Mouse (Mus musculus) gonadal fat pad, adult 2 months (tissue): ENCODE measurements around the gene Klk13. TPM values are rescaled to one million over a fixed set of nuclear protein-coding genes. Genes with fewer than 3 reads are reported as not detected.
"Not testable (repeated sequence)": the region's sequence is repeated elsewhere in the genome, so short reads cannot be mapped to it uniquely, and the experiment has no call there.

ENCODE experiments used
- DNase-seq: peaks from one replicate; pipeline ENCODE4 v3.0.0-alpha.2; 2012; ENCODE audit warnings: low read depth
- polyA plus RNA-seq: library from polyadenylated mRNA; depleted of rRNA; stranded (reverse); fragments of >200 nt; gene quantifications from 2 replicates; pipeline ENCODE4 v1.2.3, GENCODE M21; 2012; rRNA removed

Klk13 gene
- polyA plus RNA-seq: 0.22 and 0.38 TPM in 2 replicates

DNA sequence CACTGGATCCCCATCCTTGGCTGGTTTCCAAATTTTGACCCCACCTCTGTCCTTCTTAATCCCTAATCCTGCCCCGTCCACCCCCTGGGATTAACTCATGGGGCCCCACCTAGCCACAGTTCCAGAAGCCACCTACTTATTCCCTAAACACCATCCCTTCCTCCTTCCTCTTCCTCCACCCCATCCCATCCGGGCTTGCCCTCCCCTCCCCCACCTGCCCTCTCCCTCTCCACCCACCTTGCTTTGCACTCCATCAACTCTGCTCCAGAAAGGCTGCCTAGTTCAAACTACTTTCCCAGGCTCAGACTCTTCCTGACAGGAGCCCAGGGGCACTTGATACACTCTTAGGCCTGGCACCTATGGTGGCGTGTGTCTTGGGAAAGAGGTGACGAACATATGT is at the start of gene Klk13:
Klk13 (plus strand) TSS at position 301 of the 400 bp plus-strand sequence.
- no peak for DNase-seq

DNA sequence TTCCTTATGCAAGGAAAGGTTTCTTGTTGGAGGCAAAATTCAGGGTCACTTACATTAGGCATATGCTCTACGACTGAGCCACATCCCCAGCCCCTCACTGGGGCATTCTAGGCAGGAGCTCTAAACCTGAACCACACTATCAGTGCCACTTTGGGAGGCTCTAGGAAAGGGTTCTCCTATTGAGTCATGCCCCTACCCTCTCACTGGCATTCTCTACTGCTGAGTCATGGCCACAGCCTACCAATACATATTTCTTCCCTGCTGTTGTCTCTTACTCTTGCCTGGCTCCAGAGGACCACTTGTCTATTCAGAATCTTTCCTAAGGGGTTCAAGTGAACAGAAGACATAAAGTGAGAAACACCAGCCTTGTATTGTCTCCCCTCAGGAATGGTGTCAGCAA is 49.6 kb upstream of the Klk13 start:
- DNase-seq: no peak

DNA sequence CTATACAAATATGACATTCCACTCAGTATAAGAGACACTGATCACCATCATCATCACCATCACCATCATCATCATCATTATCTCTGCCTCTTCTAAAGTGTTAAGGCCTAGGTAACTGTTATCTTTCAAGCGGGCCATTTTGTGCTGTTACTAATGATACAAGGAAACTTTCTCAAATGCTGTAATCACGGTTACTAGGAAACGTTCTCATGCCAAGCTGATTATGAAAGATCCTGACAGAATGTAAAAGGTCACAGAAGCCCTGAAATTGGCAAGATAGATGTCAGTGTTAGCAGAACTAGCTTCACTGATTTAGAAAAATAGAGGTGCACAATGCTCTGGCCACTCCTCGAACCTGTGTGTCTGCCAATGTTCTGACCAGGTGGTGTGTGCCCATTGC is 45.1 kb upstream of the Klk13 start:
- DNase-seq: not testable (repeated sequence)

DNA sequence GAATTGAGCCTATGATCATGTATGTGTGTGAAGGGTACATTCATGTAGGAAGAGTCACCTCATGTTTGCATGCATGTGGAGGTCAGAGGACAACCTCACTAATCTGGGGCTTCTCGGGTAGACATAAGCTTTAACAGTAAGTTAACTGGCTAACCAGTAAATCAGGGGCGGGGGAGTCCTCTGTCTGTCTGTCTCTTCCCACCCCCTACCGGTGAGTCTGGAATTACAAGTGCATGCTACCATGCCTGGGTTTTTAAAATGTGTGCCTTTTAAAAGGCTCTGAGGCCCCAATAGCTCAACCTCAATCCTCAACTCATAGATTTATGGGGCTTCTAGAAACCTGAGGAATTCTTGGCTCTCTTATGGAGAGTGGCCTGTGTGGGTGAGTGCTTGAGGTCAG is 43.8 kb upstream of the Klk13 start:
- no peak for DNase-seq

DNA sequence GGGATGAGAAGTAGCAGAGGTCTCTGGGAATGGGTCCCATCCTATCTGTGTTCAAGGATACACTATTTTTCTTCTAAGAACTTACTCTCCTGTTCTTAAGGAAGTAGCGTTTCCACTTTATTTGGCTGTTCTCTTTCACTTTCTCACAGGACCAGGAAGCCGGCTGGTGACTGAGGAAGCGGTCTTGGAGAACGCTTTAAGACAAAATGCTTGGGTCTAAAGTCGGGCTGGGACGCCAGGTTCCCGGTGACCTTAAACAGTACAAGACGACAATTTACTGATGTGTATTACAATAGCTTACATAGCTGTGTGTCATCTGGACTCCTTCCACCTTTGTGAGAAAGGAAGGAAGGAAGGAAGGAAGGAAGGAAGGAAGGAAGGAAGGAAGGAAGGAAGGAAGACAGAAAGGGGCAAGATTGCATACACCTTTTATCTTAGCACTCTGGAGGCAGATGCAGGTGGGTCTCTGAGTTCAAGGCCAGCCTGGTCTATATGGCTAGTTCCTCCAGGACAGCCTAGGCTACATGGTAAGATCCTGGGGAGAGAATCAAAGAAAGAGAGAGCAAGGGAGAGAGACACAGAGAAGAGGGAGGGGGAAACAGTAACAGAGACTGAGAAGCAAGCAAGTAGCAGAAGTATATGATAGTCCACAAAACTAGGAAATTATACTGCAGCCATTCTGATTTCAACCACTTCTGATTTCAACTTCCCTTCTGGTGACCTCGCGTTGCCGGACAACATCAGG is 41.1 kb upstream of the Klk13 start:
- no peak for DNase-seq

GRCm38 (mm10) chr7:43671809-43672580 is 40.4 kb upstream of the Klk13 start, which contains the start of gene Ctu1:
Gene Ctu1, plus strand, starts transcription at chr7:43672016.
- DNase-seq: peak; percentile 90

DNA sequence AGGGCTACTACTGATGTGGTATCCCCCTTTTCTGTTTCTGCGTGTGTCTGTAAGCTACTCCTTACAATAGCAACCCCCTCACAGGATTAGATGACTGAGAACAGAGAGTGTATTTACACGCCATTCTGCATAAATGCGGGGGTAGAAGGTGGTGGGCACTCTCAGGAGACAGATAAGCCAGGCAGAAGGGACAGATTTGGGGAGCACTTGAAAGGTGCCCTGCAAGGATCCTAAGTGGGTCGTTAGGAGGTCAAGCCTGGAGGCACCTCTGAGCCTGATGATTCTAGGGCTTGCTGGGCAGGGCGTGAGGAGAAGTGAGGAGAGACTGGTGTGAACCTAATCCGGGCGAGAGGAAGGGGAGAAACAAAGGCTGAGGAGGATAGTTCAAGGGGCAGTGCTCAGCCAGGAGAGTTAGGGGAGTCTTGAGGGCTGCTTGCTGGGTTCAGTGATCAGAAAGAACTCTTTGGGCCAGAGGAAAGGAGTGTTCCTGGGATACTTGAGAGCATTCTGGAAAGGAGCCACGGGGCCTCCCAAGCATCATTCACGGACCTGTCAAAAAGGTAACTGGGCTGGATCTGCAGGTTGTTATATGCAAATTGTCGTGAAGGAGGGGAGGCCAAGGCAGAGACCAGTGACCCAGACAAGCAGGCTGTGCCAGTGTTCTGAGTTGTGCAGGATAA is 39.6 kb upstream of the Klk13 start:
- no peak for DNase-seq

DNA sequence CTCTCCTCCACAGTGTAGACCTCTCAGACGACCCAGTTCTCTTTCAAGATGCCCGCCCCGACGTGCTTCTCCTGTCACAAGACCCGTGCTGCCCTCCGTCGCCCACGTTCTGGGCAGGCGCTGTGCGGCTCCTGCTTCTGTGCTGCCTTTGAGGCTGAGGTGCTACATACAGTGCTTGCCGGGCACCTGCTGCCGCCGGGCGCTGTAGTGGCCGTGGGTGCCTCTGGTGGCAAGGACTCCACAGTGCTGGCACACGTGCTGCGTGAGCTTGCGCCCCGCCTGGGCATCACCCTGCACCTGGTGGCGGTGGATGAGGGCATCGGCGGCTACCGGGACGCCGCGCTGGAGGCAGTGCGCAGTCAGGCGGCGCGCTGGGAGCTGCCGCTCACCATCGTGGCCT is 37.3 kb upstream of the Klk13 start:
- DNase-seq: no peak

- no peak for DNase-seq
Observed at GRCm38 (mm10) chr7:43678517-43678916, 33.9 kb upstream of the Klk13 start.

- DNase-seq: no peak
Observed at GRCm38 (mm10) chr7:43680960-43681359, 31.4 kb upstream of the Klk13 start.

GRCm38 (mm10) chr7:43682511-43682910 is 29.9 kb upstream of the Klk13 start:
- DNase-seq: not testable (repeated sequence)

- DNase-seq: no peak
Observed at GRCm38 (mm10) chr7:43685088-43685487, 27.3 kb upstream of the Klk13 start.

- DNase-seq: no peak
Observed at GRCm38 (mm10) chr7:43690118-43690517, 22.2 kb upstream of the Klk13 start, which contains the start of gene Klk14. Gene Klk14, plus strand, starts transcription at chr7:43690418.

DNA sequence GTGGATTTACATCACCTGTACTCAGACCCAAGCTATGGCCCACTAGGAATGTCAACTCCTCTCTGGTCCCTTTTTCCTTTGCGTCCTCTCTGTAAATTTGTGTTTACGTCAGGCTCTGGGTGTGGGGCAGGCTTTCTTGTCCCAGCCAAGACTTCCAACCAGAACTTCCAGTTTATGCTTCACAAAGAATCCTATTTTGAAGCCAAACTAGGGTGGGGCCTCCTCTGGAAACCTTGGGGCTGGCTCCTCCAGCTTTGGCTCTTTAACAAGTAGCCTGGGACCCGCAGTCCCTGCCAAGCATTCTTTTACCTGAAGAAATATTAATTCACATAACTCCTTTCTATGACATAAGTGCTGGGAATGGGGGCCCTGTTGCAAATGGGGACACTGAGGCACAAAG is 2.3 kb upstream of the Klk13 start:
- no peak for DNase-seq

DNA sequence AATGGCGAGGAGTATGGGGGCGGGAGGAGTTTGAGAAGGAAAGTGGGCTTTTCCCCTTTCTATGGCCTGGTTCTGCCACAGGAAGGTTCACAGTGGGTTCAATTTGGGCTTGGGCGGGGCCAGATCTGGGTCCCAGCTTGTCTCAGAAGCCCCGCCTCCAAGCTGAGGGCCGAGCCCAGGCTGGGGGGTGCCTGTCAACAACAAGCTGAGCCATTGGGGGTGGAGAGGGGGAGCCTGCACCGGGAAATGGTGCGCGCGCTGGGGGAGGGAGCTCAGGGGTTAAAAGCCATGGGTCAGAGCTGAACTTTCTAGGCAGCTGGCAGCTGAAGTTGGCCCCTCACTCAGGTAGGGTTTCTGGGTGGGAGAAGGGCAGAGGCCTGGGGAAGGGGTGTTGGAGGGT is 550 bp downstream of the Klk13 start:
- DNase-seq: no peak

DNA sequence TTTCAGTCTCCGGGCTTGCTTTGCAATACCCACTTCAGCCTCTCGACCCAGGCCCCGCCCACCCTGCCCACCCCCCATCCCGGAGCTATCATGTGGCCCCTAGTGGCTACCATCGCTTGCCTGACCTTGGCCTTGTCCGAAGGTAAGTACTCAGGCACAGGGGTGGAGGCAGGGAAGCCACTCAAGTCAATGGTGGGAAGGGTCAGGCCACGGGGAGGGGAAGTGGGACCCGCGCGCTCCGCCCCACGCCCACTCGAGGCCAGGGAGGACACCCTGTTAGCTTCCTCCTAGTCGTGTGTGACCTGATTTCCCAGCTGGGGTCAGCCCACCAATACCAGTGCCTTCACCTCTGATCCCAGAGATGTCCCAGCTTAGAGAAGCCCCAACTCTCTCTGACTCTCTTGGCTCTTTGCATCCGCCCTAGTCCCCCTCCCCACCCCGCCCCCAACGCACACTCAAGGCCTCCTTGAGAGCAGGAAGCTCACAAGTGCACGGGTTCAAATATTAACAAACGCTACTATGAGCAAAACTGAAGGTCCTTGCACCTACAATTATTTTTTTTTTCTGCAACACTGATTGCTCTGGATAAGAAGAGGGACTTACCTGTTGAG is 1.5 kb downstream of the Klk13 start:
- no peak for DNase-seq

- no peak for DNase-seq
Observed at GRCm38 (mm10) chr7:43747788-43748187, 35.4 kb downstream of the Klk13 start.

DNA sequence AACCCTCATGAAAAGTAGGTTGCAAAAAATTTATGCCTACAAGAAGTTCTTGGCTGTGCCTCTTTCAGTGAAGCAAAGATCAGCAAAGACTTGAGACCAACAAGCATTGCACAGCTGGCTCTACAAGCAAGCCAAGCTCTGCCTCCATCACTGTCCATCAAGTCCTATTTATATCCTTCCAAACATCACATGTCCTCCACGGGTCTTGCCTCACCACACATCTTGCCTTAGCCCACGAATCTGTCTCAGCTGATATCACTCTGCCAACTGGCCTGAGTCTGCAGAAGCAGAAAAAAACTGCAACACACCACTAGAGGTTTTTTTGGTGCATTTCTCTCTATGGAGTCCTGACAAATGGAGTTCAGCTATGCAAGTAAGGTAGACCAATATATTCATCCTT is 40.4 kb downstream of the Klk13 start:
- DNase-seq: no peak

- no peak for DNase-seq
Observed at GRCm38 (mm10) chr7:43766484-43766883, 54.1 kb downstream of the Klk13 start.

GRCm38 (mm10) chr7:43768597-43768996 is 56.2 kb downstream of the Klk13 start, which contains the start of gene Klk12:
Gene Klk12, plus strand, starts transcription at chr7:43768897.
- no peak for DNase-seq

DNA sequence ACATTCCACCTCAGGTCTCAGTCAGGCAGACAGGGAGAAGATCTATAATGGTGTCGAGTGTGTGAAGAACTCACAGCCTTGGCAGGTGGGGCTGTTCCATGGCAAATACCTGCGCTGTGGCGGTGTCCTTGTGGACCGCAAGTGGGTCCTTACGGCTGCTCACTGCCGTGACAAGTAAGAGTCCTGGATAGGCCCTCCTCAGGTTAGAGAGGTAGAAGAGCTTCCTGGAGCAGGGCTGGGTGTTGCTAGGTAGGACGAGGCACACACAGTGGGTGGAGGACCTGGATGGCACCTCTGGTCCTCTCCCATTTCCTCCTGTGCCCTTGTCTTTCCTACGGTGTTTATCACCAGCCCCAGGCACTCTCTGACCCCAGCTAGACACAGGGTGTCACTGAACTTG is 57.3 kb downstream of the Klk13 start:
- no peak for DNase-seq

DNA sequence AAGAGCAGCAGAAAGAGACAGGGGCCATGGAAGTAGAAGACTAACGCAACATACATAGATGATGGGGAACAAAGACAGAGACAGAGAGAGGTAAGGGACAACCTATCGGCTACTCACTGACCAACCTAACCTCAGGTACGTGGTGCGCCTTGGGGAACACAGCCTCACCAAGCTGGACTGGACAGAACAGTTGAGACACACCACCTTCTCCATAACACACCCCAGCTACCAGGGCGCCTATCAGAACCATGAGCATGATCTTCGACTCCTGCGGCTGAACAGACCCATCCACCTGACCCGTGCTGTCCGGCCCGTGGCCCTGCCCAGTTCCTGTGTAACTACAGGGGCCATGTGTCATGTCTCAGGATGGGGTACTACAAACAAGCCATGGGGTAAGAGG is 58.3 kb downstream of the Klk13 start:
- DNase-seq: no peak
